Mouse (Mus musculus) frontal cortex, adult 2 months (tissue): ENCODE results near the gene Zfp260. TPM values are rescaled to one million over a fixed set of nuclear protein-coding genes. Genes with fewer than 3 reads are reported as not detected.

Experiments used
- DNase-seq, 2 experiments: peaks; one replicate each; pipeline ENCODE4 v3.0.0; 2022; ENCODE audit warnings: low spot score in 1 of 2; ENCODE audit errors: extremely low spot score in 1 of 2
- polyA plus RNA-seq: library from polyadenylated mRNA; depleted of rRNA; stranded (reverse); fragments of >200 nt; gene quantifications from 2 replicates; pipeline ENCODE4 v1.2.3, GENCODE M21; 2012; rRNA removed

The Zfp260 gene
- polyA plus RNA-seq, 1 experiment: 34.8 TPM

- DNase-seq: peak; percentile 60 to 91
Observed at GRCm38 (mm10) chr7:30121308-30122187, 27.0 kb downstream of the Zfp260 start, which contains the start of gene Zfp382. TSS of gene Zfp382 (plus strand) at chr7:30121942.

DNA sequence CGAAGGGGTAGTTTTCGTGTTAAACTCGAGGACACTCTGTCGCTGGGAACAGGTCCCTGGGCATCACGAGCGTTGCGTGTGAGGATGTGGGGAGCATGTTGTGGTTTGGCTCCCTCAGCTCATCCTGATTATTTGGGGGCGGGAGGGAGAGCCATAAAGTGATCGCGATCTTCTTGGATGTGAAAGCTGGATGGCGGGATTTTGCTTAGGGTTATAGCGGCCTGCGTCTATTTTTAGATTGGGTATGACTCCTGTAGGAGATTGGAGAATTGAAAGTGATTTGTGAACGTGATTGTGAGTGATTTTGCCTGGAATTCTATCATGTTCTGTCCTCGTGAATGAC lies 27.6 kb downstream of the Zfp260 start:
- no peak for DNase-seq

GRCm38 (mm10) chr7:30129900-30130299 lies 35.3 kb downstream of the Zfp260 start:
- DNase-seq: no peak

- DNase-seq: no peak
Observed at GRCm38 (mm10) chr7:30132396-30132795, 37.8 kb downstream of the Zfp260 start.

DNA sequence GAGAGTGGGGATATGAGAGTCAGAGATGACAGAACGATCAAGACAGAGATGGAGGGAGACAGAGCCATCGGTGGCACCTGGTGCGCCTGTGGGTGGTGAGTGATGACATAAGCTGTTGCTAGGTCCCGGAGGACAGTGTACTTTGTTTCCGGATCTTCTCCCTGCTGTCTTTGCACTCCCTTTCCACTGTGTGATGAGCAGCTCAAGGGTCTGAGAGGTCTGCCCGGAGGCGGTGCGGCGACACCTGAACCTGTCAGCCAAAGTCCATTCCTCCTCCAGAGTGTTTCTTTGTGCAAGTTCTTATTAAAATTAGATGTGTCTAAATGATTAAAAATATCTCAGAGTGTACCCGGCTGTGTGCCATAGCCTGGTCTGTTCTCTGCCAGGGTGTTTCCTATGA lies 42.2 kb downstream of the Zfp260 start:
- no peak for DNase-seq

DNA sequence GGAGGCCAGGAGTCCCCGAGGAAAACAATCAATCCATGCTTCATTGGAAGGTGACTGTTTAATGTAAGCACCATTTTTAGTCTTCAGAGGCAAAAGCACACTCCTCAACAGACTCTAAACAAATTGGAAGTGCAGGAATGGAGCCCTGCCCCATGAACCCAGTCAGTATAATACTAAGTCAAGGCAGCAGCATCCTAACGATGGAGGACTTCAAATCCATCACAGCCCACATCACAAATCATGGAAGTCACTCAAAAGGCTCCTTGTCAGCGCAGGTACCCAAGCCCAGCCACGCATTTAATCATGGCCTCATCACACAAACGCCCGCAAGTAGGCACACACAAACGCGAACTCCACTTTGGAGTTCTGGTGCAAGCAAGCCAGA lies 48.6 kb downstream of the Zfp260 start:
- DNase-seq: no peak

DNA sequence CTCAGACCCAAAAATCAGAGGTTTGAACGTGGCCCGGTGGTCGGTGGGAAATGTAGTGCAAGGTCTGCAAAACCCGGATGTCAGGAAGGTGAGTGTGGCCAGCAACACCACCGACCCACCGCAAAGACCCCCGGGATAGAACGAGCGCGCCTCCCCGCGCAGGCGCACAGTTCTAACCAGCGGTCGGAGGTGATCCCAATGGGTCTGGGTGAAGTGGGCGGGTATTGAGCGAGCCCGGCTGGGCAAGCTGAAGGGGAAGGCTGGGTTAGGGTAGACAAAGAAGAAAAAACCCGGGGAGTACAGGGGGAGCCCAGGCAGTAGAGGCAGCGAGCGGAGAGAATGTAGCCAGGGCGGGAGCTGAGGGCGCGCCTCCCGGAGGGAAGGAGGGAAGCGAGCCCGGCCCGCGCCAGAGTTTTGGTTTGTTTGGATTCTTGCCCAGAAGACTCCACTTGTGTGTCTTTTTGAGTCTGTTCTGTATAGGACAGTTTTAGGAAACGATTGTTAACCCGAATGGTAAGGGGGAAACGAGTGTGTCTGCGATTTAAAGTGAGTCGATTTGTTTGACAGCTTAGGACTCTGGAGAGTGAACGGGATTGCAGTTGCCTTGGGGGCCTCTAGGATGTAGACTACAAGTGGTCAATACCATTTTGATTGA lies 49.1 kb downstream of the Zfp260 start:
- peak; percentile 23 to 75 for DNase-seq

DNA sequence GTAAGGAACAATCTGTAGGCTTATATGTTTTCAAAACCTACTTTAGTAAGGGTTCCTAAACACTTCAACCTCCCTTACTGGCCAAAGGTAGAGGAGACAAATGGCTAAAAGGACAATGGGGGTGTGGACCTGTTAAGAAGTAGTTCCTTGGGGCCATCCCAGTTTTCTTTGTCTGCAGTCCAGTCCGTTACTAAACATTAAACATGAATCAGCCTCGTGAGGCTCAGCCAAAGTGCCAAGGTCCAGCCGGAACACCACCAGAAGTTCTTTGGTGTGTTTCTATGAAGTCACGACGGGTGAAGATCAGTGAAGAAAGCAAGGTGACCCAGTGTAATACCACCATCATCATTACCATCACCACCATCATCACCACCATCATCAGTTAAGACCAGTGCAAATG lies 52.4 kb downstream of the Zfp260 start:
- no peak for DNase-seq

GRCm38 (mm10) chr7:30154040-30154439 lies 59.5 kb downstream of the Zfp260 start:
- DNase-seq: no peak

- DNase-seq: no peak
Observed at GRCm38 (mm10) chr7:30155507-30155906, 60.9 kb downstream of the Zfp260 start.

Other genes starting within 250 kb of the Zfp260 start
- gene Zfp940, start 241.1 kb upstream of the Zfp260 start, polyA plus RNA-seq: 11.3 and 11.8 TPM in 2 replicates
- gene Zfp420, start 234.8 kb upstream of the Zfp260 start, polyA plus RNA-seq: 14.8 and 15.8 TPM in 2 replicates
- gene Zfp27, start 188.2 kb upstream of the Zfp260 start, polyA plus RNA-seq: 11.7 and 12.0 TPM in 2 replicates
- 8.8 and 10.4 TPM in 2 replicates for gene Zfp383, start 186.6 kb upstream of the Zfp260 start, polyA plus RNA-seq
- 12.1 and 13.3 TPM in 2 replicates for gene Zfp74, start 140.7 kb upstream of the Zfp260 start, polyA plus RNA-seq
- gene Zfp568, start 110.8 kb upstream of the Zfp260 start, polyA plus RNA-seq: 2.5 and 3.1 TPM in 2 replicates
- 10.5 TPM in 2 replicates for gene Zfp14, start 43.4 kb upstream of the Zfp260 start, polyA plus RNA-seq
- gene Zfp82, start 21.9 kb upstream of the Zfp260 start, polyA plus RNA-seq: 2.6 and 3.4 TPM in 2 replicates
- 0.61 TPM in 1 of 2 replicates, not detected in the other for gene Gm26920, start 4.4 kb upstream of the Zfp260 start, polyA plus RNA-seq
- gene Zfp566, start 4.2 kb upstream of the Zfp260 start, polyA plus RNA-seq: 6.3 and 7.0 TPM in 2 replicates
- 9.1 and 9.3 TPM in 2 replicates for gene Zfp382, start 27.2 kb downstream of the Zfp260 start, polyA plus RNA-seq
- gene Zfp146, start 75.0 kb downstream of the Zfp260 start, polyA plus RNA-seq: 36.0 and 38.8 TPM in 2 replicates
- 5.6 and 7.7 TPM in 2 replicates for gene Cox7a1, start 89.4 kb downstream of the Zfp260 start, polyA plus RNA-seq
- 236 and 319 TPM in 2 replicates for gene Capns1, start 104.0 kb downstream of the Zfp260 start, polyA plus RNA-seq
- 157 and 161 TPM in 2 replicates for gene Polr2i, start 137.2 kb downstream of the Zfp260 start, polyA plus RNA-seq
- 114 and 129 TPM in 2 replicates for gene Tbcb, start 137.5 kb downstream of the Zfp260 start, polyA plus RNA-seq
- not detected in 2 replicates for gene Ovol3, start 140.9 kb downstream of the Zfp260 start, polyA plus RNA-seq
- gene Thap8, start 185.3 kb downstream of the Zfp260 start, polyA plus RNA-seq: 0.15 and 0.22 TPM in 2 replicates
- gene Wdr62, start 185.6 kb downstream of the Zfp260 start, polyA plus RNA-seq: 3.9 and 5.6 TPM in 2 replicates
- 354 and 373 TPM in 2 replicates for gene Clip3, start 197.0 kb downstream of the Zfp260 start, polyA plus RNA-seq
- 132 TPM in 2 replicates for gene Alkbh6, start 213.9 kb downstream of the Zfp260 start, polyA plus RNA-seq
- gene Syne4, start 220.0 kb downstream of the Zfp260 start, polyA plus RNA-seq: 27.6 and 29.9 TPM in 2 replicates
- gene E130208F15Rik, start 227.0 kb downstream of the Zfp260 start, polyA plus RNA-seq: 0.34 and 0.66 TPM in 2 replicates
- gene Sdhaf1, start 229.1 kb downstream of the Zfp260 start, polyA plus RNA-seq: 16.9 and 19.2 TPM in 2 replicates